Mouse (Mus musculus): ENCODE measurements around the gene Map4k2.
"Not testable (repeated sequence)": the region's sequence is repeated elsewhere in the genome, so short reads cannot be mapped to it uniquely, and the experiment has no call there.

Map4k2 gene

DNA sequence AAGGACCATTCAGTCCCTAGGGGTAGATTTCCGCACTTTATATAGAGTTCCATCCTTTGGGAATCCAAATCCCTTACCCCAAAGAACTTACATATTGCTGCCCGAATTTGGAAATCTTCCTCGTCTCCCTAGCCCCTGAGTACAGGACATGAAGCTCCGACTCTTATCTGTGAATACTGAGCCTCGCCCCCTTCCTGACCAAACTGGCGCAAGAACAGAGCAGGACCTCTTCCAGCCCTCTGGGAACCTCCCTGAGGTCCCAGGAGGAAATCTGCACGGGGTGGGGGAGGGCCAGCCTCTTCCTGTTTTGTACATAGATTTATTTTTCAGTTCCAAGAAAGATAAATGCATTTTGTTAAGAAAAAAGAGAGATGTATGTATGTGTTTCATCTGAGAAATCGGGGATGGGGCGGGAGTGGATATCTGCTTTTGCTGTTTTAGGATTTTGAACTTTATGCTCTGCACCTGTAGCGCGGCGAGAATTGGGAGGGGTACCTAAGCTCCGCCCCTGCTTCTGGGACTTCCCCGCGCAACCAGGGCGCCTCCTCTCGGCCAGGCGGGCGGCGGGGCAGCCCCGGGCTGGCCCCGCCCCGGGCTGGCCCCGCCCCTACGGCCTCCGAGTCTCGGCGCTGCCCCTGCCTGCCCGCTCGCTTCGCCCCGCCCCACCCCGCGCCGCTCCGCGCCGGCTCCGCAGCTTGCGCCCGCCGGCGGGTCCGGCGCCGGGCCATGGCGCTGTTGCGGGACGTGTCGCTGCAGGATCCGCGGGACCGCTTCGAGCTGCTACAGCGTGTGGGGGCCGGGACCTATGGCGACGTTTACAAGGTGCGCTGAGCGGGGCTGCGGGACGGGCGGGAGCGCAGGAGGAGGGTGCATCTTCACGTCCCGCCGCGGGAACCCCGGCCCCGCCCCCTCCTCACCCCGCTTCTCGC lies at the start of gene Map4k2:
Gene Map4k2, plus strand, starts transcription at position 612 of the 929 bp plus-strand sequence.
- peak in 1 of 2 experiments; percentile 80 for DNase-seq (ENCODE audit: low spot score in 2 of 2)

DNA sequence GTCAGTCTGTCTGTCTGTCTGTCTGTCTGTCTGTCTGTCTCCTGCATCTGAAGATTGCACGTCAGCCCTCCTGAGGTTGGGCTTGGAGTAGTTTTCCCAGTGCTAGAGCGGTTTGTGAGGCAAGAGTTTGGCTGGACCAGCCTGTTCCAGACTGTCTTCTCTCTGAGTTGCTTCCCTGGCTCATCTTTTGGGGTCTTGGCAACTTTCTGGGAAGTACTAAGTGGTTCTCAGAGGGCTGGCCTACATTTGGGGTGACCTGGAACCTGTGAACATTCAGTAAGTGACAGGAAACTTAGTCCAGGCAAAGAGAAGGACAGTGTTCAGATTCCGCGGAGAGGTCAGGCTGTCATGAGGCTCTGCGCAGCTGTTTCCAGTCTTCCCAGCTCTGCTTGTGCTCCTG lies 48.7 kb upstream of the Map4k2 start:
- DNase-seq (ENCODE audit: low spot score in 2 of 2), result no peak

DNA sequence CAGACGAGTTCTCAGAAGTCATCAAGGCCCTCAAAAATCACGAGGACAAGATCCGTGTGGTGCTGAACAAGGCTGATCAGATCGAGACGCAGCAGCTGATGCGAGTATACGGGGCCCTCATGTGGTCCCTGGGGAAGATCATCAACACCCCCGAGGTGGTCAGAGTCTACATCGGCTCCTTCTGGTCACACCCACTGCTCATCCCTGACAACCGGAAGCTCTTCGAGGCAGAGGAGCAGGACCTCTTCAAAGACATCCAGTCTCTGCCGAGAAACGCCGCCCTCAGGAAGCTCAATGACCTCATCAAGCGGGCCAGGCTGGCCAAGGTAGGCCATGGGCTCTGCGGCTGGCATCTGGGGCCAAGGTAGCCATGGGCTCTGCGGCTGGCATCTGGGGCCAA lies 46.6 kb upstream of the Map4k2 start:
- DNase-seq (ENCODE audit: low spot score in 2 of 2), result no peak

DNA sequence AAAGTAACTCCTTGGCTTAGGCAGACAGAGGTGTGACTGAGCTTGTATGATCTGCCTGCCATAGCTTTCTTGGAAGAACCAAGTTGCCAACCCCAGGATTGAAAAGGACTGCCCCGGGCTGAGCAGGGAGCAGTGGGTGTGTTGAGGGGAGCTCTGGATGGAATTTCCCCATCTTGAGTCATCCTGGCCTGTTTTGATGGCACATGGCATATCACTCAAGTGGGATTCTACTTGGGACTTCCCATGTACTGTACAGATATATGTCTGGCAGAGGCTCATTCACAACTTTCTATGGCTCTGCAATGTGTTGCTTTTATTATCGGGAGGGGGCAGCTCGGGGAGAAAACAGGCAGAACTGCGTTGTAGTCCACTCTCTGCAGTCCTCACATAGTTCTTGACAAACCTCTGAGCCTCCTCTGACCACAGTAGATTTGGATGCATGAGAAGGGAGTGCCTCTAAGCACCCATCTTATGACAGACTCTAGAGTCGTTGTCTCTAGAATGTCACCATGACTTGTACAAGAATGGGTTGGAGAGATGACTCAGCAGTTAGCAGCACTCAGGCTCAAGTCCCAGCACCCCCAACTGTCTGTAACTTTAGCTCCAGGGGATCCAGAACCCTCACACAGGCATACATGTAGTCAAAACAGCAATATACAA lies 44.3 kb upstream of the Map4k2 start:
- DNase-seq (ENCODE audit: low spot score in 2 of 2), result no peak

DNA sequence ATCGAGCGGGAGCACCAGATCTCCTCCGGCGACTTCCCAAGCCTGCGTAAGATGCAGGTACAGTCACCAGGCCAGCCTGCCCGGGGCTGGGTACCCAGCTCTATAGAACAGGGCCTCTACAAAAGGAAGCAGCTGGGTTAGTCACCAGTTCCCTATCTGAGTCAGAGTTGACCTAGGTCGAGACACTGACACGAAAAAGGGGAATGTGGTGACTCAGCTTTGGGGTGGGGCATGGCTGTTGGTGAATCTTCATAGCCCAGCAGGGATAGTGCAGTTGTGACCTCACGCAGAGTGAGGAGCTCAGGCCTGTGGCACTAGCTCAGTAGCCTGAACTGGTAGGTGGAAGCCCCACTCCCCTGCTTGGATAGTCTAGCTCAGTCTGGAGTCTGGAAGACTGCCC lies 43.3 kb upstream of the Map4k2 start:
- DNase-seq (ENCODE audit: low spot score in 2 of 2), result no peak

DNA sequence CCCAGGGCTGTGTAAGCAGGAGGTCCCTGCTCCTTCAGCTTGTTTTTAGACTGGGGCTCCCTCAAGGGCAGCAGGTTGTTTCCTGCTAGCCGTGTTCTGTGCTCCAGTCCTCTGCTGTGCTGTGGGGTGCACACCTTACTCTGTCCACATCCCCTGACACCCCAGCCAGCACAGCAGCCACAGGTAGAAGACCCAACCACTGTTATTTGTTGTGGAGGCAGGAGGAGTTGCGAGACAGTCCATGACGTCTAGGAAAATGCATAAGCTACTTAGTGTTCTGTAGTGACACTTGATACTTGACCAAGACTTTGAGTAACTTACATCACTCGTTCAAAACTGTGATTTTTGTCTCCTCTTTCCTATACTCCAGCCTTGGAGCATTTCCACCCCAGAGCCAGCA lies 41.9 kb upstream of the Map4k2 start:
- DNase-seq (ENCODE audit: low spot score in 2 of 2), result no peak

DNA sequence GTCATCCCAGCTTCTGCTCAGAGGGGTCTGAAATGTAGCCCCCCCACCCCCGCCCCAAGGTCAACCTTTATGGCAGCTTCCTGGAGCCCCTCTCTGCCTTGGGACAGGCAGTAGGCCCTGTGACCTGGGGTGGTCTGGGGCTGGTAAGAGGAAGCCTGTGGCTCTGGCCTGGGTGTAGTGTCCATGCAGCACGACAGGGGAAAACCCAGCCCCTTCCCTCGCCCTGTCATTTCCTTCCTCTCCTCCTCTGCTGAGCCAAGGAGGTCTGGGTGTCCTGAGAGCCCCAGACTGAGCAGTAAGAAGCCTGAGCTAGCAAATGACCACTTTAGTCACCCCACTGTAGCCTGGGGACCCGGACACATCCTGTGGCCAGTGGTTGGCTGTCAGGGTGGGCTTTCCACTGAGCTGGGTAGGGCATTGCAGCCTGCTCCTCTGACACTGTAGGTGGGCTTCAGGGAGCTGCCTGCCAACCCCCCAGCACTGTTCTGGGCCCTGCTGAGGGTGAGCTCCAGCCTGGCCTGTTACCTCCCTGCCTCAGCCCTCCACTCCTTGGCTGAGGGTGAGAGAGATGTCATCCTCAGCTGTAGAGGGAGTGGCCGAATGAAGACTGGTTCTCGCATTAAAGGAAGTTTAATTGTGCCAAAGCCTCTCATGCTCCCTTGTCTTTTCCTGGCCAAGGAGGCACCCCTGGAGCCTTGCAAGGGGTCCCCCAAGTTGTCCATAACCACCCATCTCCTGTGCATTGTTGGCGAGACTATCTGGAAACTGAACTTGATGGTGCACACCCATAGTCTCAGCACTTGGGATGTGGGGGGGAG lies 41.3 kb upstream of the Map4k2 start:
- DNase-seq (ENCODE audit: low spot score in 2 of 2), result peak; percentile 42 to 43

DNA sequence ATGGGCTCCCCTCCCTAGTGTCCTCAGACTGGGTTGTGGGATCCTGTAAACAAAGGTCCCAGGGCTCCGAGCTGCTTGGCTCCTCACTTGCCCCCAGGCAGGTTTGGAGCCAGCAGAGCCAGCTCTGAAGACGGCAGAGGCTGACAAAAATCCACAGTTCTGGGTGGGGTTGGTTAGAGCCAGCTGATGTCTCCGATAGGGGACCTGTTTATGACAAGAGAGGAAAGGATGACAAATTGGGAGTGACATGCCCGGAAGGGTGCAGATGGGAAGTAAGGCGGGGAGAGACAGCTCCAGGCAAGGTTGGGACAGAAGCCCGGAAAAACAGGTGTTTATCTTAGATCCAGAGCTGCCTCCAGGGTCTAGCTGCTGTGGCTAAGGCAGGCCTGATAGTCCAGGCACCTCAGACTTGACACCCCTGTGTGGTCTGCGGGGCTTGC lies 40.5 kb upstream of the Map4k2 start:
- DNase-seq (ENCODE audit: low spot score in 2 of 2), result no peak

DNA sequence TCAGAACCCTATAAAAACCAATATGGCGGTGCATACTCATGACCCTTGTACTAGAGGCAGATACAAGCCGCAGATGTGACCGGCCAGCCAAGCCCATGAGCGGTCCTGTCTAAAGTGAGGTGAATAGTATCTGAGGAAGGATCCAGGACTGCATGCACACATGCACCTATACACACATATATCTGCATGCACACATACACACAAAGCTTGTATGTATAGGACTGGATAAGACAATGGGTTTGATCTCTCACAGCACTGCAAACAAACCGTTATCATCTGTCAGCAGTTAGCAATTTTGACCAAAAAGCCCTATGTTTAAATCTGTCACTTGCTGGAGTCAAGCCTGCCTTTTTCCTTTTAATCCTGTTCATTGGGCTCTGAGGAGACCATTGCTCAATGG lies 38.8 kb upstream of the Map4k2 start:
- no peak for DNase-seq (ENCODE audit: low spot score in 2 of 2)

DNA sequence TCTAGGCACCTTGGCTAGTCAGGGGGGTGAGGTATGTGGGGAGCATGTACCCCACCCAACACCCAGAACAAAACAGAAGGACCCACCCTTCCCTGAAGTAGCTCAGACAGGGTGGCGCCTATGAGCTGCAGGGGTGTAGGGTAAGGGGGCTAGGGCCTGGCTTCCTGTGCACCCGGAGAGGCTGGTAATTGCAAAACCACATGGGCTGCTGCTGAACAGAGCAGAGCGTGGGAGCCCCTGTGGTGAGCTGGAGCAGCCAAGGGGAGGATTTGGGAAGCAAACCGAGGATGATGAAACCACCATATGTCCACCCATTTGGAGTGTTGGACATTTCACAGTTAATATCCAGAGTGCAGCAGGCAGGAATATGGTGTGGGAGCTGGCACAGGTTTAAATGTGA lies 38.4 kb upstream of the Map4k2 start:
- peak in 1 of 2 experiments; percentile 41 for DNase-seq (ENCODE audit: low spot score in 2 of 2)

DNA sequence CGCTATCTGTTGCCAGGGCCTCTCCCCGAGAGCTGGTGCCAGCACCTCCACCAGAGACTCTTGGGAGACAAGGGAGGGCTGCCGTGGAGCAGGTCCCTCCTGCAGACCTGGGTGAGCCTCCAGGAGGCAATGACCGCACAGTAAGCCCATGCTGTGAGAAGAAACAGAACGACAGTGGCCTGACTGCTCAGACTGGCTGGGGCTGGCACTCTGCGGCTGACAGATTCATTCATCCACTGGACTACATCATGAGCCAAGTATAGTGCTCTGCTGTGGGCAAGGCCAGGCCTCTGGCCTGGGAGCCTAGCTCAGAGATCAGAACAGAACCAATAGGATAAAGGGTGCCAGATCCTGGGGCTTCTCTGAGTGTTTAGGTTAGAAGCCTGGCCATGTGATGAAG lies 37.1 kb upstream of the Map4k2 start:
- DNase-seq (ENCODE audit: low spot score in 2 of 2), result no peak

DNA sequence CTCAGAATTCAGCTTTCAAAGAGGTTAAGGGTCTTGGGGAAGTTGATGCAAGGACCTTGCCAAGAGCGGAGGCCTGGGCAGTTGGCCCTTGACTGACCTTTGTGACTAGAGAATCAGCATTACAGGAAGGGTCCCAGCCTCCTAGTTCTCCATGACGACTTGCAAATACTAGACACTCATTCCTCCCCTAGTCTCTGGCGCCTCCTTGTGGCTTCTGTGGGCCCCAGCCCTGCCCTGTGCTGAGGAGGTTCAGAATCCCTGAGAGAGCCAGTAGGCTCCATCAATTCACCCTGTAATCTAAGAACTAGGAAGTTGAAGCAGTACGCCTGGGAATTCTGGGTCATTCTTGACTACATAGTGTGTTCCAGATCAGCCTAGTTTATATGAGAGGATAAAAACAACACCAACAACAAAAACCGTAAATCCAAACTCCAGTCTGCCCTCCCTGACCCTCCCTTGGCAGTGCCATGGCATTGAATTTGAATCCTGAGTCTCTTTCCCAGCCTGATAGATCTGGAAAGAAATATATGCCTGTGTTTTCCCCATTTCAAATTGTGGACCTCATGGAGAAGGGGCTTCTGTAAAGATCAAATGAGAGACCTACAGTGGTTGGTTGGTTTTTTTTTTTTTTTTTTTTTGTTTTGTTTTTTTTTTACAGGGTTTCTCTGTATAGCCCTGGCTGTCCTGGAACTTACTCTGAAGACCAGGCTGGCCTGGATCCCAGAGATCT lies 36.0 kb upstream of the Map4k2 start:
- peak; percentile 68 to 87 for DNase-seq (ENCODE audit: low spot score in 2 of 2)

DNA sequence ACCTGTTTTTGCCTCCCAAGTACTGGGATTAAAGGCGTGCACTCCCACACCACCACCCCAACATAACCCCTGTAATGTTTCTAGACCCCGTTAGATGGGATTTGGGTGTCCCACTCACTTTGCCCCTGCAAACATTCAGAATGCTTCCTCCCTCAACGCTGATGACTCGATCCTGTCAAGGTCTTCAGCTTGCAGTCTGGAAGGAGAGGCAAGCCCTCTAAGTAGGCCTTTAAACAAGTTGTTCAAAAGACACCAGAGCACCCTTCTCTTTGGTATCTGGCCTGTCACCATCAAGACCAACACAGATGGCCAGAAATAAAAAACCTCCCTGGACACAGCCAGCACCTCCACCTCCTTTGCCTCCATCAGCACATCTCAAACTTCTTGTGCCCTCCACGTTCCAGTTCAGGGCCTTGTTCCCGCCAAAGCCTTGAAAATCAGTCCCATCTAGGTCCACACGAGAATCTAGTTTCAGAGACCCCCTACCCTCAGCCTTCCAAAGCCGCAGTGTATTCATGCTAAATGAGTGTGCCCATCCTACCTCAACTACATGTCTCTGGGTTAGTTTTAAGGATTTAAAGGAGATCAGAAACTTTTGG lies 35.3 kb upstream of the Map4k2 start:
- DNase-seq (ENCODE audit: low spot score in 2 of 2), result no peak

DNA sequence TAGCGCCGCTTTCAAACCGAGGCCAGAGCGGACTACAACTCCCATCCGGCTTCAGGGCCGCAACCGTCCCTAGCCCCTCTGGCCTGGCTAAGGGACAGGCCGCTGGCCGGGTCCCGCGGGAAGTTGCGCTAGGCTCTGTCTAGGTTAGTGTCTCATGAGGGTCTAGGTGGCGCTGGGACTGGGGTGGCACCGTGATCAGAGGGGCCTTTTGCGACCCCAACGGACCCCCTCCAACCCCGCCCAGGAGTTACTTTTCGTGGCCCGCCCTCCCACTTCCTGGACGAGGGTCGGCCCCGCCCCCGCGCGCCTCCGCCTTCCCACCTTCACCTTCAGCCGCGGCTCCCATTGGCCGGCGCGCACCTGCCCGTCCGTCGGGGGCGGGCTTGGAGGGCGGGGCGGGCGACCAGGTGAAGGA lies 34.8 kb upstream of the Map4k2 start, which contains the start of gene Cdc42bpg:
Gene Cdc42bpg, plus strand, starts transcription at position 320 of the 415 bp plus-strand sequence.
- DNase-seq (ENCODE audit: low spot score in 2 of 2), result peak; percentile 58 to 70

DNA sequence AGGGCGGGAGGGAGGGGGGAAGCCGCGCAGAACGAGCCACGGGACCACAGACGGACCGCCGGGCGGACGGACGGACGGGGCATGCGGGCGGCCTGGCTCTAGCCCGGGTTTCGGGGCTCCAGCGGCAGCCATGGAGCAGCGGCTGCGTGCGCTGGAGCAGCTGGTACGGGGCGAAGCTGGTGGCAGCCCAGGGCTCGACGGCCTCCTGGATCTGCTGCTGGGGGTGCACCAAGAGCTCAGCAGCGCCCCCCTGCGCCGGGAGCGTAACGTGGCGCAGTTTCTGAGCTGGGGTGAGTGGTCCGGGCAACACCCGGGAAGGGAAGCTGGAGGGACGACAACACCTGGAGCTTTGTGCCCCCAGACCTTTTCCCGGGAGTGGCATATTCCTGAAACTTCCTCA lies 34.3 kb upstream of the Map4k2 start:
- peak in 1 of 2 experiments; percentile 67 for DNase-seq (ENCODE audit: low spot score in 2 of 2)

DNA sequence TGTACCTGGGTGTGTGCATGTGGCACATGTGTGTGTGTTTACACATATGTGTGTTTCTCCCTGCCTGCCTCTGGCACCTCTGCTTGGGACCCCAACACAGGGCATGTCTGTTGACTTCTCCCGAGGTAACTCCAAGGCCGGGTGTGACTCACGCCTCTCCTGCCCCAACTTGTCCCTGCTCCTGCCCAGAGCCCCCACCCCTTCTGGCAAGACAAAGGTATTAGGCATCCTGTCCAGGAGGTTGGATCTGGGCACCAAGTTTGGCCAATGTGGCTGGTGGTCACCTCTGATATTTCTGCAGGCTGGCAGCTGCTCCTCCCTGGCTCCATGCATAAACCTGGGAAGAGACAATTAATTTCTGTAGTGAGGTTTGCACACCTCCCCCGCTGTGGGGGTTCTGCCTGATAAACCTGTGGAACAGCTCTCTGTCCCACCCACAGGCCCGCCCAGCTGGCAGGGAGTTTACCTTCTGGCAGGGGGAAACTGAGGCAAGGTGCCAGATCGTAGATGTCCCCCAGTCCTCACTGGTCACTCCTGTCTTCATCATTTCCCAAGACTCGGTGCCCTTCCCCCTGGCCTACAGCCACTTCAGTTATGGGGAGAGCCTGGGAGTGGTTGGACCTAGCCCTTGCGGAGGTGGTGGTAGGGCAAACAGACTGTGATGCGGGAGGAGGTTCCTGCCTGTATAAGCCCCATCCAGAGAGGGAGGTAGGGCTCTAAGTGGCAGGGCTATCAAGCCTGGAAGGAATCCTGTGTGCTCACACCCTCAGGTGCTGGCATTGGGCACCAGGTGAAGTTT lies 33.0 kb upstream of the Map4k2 start:
- no peak for DNase-seq (ENCODE audit: low spot score in 2 of 2)

DNA sequence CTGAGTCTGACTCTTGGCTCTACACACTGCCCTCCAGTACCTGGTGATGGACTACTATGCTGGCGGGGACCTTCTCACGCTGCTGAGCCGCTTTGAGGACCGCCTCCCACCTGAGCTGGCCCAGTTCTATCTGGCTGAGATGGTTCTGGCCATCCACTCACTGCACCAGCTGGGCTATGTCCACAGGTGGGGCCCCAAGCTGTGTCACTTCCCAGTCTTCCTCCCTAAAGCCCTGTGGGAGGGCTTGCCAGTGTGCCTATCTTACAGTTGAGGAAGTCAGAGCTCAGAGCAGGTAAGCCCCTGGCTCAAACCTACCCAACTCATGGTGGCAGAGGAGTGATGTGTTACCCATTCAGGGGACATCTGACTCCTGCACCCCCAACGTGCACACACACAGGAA lies 30.8 kb upstream of the Map4k2 start:
- no peak for DNase-seq (ENCODE audit: low spot score in 2 of 2)

DNA sequence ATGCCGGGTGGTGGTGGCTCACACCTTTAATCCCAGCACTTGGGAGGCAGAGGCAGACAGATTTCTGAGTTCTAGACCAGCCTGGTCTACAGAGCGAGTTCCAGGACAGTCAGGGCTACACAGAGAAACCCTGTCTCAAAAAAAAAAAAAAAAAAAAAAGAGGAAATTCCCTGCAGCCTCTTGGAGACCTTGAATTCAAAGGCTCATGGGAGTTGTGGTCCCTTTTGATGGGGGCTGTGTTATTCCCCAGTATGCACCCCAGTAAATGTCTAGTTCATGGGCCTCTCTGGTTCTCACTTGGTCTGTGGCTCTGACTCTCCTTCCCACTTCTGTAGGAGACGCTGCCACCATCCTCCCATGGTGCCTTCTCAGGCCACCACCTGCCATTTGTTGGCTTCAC lies 29.2 kb upstream of the Map4k2 start:
- not testable (repeated sequence) for DNase-seq (ENCODE audit: low spot score in 2 of 2)

DNA sequence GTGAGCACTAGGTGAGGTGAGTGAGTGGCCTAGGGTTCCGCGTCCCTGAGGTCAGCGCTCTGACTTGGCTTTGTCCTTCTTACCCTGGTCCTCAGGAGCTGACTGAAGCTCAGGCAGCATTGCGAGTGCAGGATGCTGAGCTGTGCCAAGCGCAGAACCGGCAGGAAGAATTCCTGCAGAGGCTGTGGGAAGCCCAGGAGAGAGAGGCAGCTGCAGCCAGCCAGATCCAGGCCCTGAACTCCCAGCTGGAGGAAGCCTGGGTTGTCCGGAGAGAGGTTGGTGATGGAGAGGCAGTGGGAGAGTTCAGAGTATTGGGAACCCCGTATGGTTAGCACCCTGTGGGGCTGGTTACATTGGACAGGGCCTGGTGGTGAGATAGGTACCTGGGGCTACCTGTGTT lies 27.1 kb upstream of the Map4k2 start:
- DNase-seq (ENCODE audit: low spot score in 2 of 2), result no peak

DNA sequence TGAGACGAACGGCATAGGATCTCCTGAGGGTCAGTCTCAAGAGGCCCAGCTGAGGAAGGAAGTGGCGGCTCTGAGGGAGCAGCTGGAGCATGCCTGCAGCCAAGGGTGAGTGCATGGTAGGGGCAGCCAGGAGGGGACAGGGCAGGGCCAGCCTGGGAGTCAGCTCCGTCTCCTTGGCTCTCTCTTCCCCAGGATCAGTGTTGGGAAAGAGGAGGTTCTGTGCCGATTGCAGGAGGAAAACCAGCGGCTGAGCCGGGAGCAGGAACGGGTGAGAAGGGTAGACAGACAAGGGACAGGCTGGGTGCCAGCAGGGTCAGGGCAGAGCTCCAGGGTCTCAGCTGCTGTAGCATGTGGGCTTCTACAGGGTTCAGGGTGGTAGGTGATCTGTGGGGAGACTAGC lies 26.4 kb upstream of the Map4k2 start:
- no peak for DNase-seq (ENCODE audit: low spot score in 2 of 2)
